Mouse (Mus musculus) heart, postnatal 0 days (tissue): ENCODE measurements around the gene Ppp6r1.

Experiments used
- CTCF ChIP-seq: IDR thresholded peaks from 2 replicates; pipeline ENCODE4 v1.5.1; 2016; ENCODE audit warnings: antibody characterized with exemption, control low read depth, low read depth
- EP300 ChIP-seq: IDR thresholded peaks from 2 replicates; pipeline ENCODE4 v1.6.1; 2016; ENCODE audit warnings: antibody characterized with exemption, low read depth

- no peak for TF ChIP-seq CTCF
- TF ChIP-seq EP300, result no peak
These were observed 45.9 kb downstream of the Ppp6r1 start for GRCm38 (mm10) chr7:4612956-4613355.
